Mouse (Mus musculus): Measurements from ENCODE around the gene Gm48551. TPM values are rescaled to one million over a fixed set of nuclear protein-coding genes. Genes with fewer than 3 reads are reported as not detected.

Gene Gm48551
- total RNA-seq, 2 experiments from 2014 or later, result 2.4 to 3.2 TPM

GRCm38 (mm10) chr10:81378553-81379182, 5.6 kb upstream of the Gm48551 start:
- peak; percentile 100 for DNase-seq (ENCODE audit: low spot score in 2 of 2)
- intact Hi-C loops (cut with DNase I), result no loop called here

GRCm38 (mm10) chr10:81379183-81379553, 5.1 kb upstream of the Gm48551 start:
- intact Hi-C loops (cut with DNase I), result no loop called here
- DNase-seq (ENCODE audit: low spot score in 2 of 2), result no peak

- DNase-seq (ENCODE audit: low spot score in 2 of 2), result no peak
- intact Hi-C loops (cut with DNase I), result no loop called here
Measured at GRCm38 (mm10) chr10:81379809-81380378, 4.4 kb upstream of the Gm48551 start.

- DNase-seq (ENCODE audit: low spot score in 2 of 2), result no peak
- intact Hi-C loops (cut with DNase I), result no loop called here
Measured at GRCm38 (mm10) chr10:81382039-81382438, 2.2 kb upstream of the Gm48551 start.

GRCm38 (mm10) chr10:81384605-81384982, 328 bp downstream of the Gm48551 start:
- intact Hi-C loops (cut with DNase I), result no loop called here
- DNase-seq (ENCODE audit: low spot score in 2 of 2), result no peak

GRCm38 (mm10) chr10:81385603-81386306, 1.5 kb downstream of the Gm48551 start:
- intact Hi-C loops (cut with DNase I), result no loop called here
- DNase-seq (ENCODE audit: low spot score in 2 of 2), result no peak

GRCm38 (mm10) chr10:81387716-81388115, 3.5 kb downstream of the Gm48551 start:
- intact Hi-C loops (cut with DNase I), result no loop called here
- no peak for DNase-seq (ENCODE audit: low spot score in 2 of 2)

- DNase-seq (ENCODE audit: low spot score in 2 of 2), result no peak
- intact Hi-C loops (cut with DNase I), result no loop called here
Measured at GRCm38 (mm10) chr10:81388505-81389055, 4.3 kb downstream of the Gm48551 start, which contains the start of gene Gm48552. TSS of gene Gm48552 (plus strand) at chr10:81389005.

- DNase-seq (ENCODE audit: low spot score in 2 of 2), result no peak
- intact Hi-C loops (cut with DNase I), result no loop called here
Measured at GRCm38 (mm10) chr10:81389373-81389772, 5.1 kb downstream of the Gm48551 start.

GRCm38 (mm10) chr10:81389801-81390677, 5.8 kb downstream of the Gm48551 start:
- peak; percentile 71 to 77 for DNase-seq (ENCODE audit: low spot score in 2 of 2)
- intact Hi-C loops (cut with DNase I), result loop anchor here (10.0 kb wide), 1 partner anchor 165 kb away; the partner anchor contains the start of gene Aes

- intact Hi-C loops (cut with DNase I), result loop anchor here (10.0 kb wide), 1 partner anchor 164 kb away; the partner anchor contains the start of gene Aes
- DNase-seq (ENCODE audit: low spot score in 2 of 2), result no peak
Measured at GRCm38 (mm10) chr10:81390678-81390965, 6.4 kb downstream of the Gm48551 start.

- DNase-seq (ENCODE audit: low spot score in 2 of 2), result no peak
- intact Hi-C loops (cut with DNase I), result loop anchor here (10.0 kb wide), 1 partner anchor 163 kb away; the partner anchor contains the start of gene Aes
Measured at GRCm38 (mm10) chr10:81392270-81392669, 8.0 kb downstream of the Gm48551 start.

- intact Hi-C loops (cut with DNase I), result loop anchor here (10.0 kb wide), 1 partner anchor 162 kb away; the partner anchor contains the start of gene Aes
- DNase-seq (ENCODE audit: low spot score in 2 of 2), result no peak
Measured at GRCm38 (mm10) chr10:81392781-81393185, 8.5 kb downstream of the Gm48551 start, which contains the start of gene Smim24. TSS of gene Smim24 (plus strand) at chr10:81393051.

- DNase-seq (ENCODE audit: low spot score in 2 of 2), result no peak
- intact Hi-C loops (cut with DNase I), result loop anchor here (2.0 to 10.0 kb wide), 2 partner anchors 57 to 161 kb away; partner anchors contain the start of gene Aes
Measured at GRCm38 (mm10) chr10:81393456-81394063, 9.3 kb downstream of the Gm48551 start.

- DNase-seq (ENCODE audit: low spot score in 2 of 2), result peak; percentile 55 to 74
- intact Hi-C loops (cut with DNase I), result loop anchor here (2.0 to 10.0 kb wide), 2 partner anchors 56 to 160 kb away; partner anchors contain the start of gene Aes
Measured at GRCm38 (mm10) chr10:81395127-81395526, 10.9 kb downstream of the Gm48551 start.

- DNase-seq (ENCODE audit: low spot score in 2 of 2), result no peak
- intact Hi-C loops (cut with DNase I), result loop anchor here (2.0 to 10.0 kb wide), 2 partner anchors 55 to 159 kb away; partner anchors contain the start of gene Aes
Measured at GRCm38 (mm10) chr10:81395865-81396264, 11.6 kb downstream of the Gm48551 start.

- intact Hi-C loops (cut with DNase I), result loop anchor here (10.0 kb wide), 1 partner anchor 158 kb away; the partner anchor contains the start of gene Aes
- DNase-seq (ENCODE audit: low spot score in 2 of 2), result no peak
Measured at GRCm38 (mm10) chr10:81396749-81397148, 12.5 kb downstream of the Gm48551 start.

GRCm38 (mm10) chr10:81399296-81399695, 15.0 kb downstream of the Gm48551 start:
- intact Hi-C loops (cut with DNase I), result loop anchor here (10.0 kb wide), 1 partner anchor 156 kb away; the partner anchor contains the start of gene Aes
- no peak for DNase-seq (ENCODE audit: low spot score in 2 of 2)

All from left cerebral cortex, postnatal 14 days (tissue).